Mouse (Mus musculus): ENCODE measurements around the gene Clybl.

DNA sequence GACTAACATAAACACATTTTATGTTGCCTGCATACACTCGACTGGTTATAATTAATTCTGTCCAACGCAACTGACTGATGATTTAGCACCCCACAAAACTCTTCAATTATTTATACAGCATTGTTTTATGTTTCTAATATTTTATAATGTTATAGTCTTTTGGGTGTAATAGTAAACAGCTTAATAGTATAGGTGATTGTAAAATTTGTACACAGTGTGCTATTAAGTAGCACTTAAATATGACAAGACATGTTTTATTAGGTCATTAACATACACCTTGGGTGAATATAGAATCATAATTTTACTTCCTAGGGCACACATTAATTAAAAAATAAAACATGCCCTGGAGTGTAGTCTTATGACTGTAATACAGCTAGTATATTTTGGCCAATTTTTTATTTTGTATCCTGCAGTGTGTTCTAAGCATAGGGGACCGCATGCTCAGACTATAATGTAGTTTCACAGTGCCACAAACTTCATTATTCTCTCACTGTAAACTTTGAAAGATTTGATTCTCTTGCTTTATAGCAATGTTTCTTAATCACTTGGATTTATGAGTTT, 45.1 kb upstream of the Clybl start:
- no peak for TF ChIP-seq CTCF (IDR thresholded peaks at IDR 0.05; ENCODE audit: low read depth, low read length)
- TF ChIP-seq POLR2A (IDR thresholded peaks at IDR 0.05; ENCODE audit: extremely low read depth, insufficient read depth, low read length): no peak
